Mouse (Mus musculus): ENCODE measurements at regions not wholly inside any gene's neighbourhood (a gene's known extent, or its start where the extent isn't known, plus 50 kb on each side); places are given as distances from the start of the nearest gene placed in this dataset.

- Histone ChIP-seq H3K4me3 (ENCODE audit: low read length) (no peak overlapping the region), H3K27me3 (ENCODE audit: insufficient read depth, low read length) (no peaks in the 10 kb centered on the region), H3K36me3 (ENCODE audit: insufficient read depth, low read length) (no peaks in the 10 kb centered on the region), H3K9me3 (ENCODE audit: low read length) (0 out of 2 replicates have a peak, but pooled peaks cover 5% of the 10 kb centered on the region), H3K27ac (no peak overlapping the region), H3K4me1 (ENCODE audit: insufficient read depth, low read length) (no peaks in the 10 kb centered on the region), H3K4me2 (ENCODE audit: low read depth, low read length) (no peak overlapping the region), H3K9ac (replicated peaks; ENCODE audit: low read length) (no peak overlapping the region)
- TF ChIP-seq CTCF (IDR thresholded peaks at IDR 0.05; ENCODE audit: low read depth), result no peak
- WGBS, result 80% methylated on average over 7 of the region's 7 CpGs
- no peak for ATAC-seq
- no peak for DNase-seq (ENCODE audit: low spot score)
Observed at GRCm38 (mm10) chr8:49101156-49101555, 257.4 kb upstream of the Tenm3 start.

- Histone ChIP-seq H3K27ac (no peak overlapping the region), H3K36me3 (ENCODE audit: insufficient read depth, low read length) (no peaks in the 10 kb centered on the region), H3K4me1 (ENCODE audit: insufficient read depth, low read length) (no peaks in the 10 kb centered on the region), H3K4me3 (ENCODE audit: low read length) (no peak overlapping the region), H3K9me3 (ENCODE audit: low read length) (no peaks in the 10 kb centered on the region), H3K4me2 (ENCODE audit: low read depth, low read length) (no peak overlapping the region), H3K9ac (replicated peaks; ENCODE audit: low read length) (no peak overlapping the region), H3K27me3 (ENCODE audit: insufficient read depth, low read length) (no peaks in the 10 kb centered on the region)
- WGBS, result 81% methylated on average over 6 of the region's 6 CpGs
- DNase-seq (ENCODE audit: low spot score), result peak; percentile 31
- peak; percentile 32; the same call in 1 of the 2 replicates for TF ChIP-seq CTCF (IDR thresholded peaks at IDR 0.05; ENCODE audit: low read depth)
- ATAC-seq, result no peak
Observed at GRCm38 (mm10) chr8:49084191-49084875, 240.6 kb upstream of the Tenm3 start.

- no peak for TF ChIP-seq CTCF (IDR thresholded peaks at IDR 0.05; ENCODE audit: low read depth)
- ATAC-seq (no peak), DNase-seq (ENCODE audit: low spot score) (no peak)
- H3K4me2 ChIP-seq (ENCODE audit: low read depth, low read length), result no peak overlapping the region
- H3K9ac ChIP-seq (replicated peaks; ENCODE audit: low read length), result no peak overlapping the region
- no peak overlapping the region for H3K4me3 ChIP-seq (ENCODE audit: low read length)
- no peaks in the 10 kb centered on the region for H3K27me3 ChIP-seq (ENCODE audit: insufficient read depth, low read length)
- 58% methylated on average over 5 of the region's 5 CpGs for WGBS
- H3K4me1 ChIP-seq (ENCODE audit: insufficient read depth, low read length), result no peaks in the 10 kb centered on the region
- no peak overlapping the region for H3K27ac ChIP-seq
- H3K9me3 ChIP-seq (ENCODE audit: low read length), result no peaks in the 10 kb centered on the region
- no peaks in the 10 kb centered on the region for H3K36me3 ChIP-seq (ENCODE audit: insufficient read depth, low read length)
Observed at GRCm38 (mm10) chr8:49069451-49069850, 225.7 kb upstream of the Tenm3 start.

- Histone ChIP-seq H3K36me3 (ENCODE audit: insufficient read depth, low read length) (no peaks in the 10 kb centered on the region), H3K4me1 (ENCODE audit: insufficient read depth, low read length) (no peaks in the 10 kb centered on the region), H3K27me3 (ENCODE audit: insufficient read depth, low read length) (no peaks in the 10 kb centered on the region), H3K4me3 (ENCODE audit: low read length) (no peak overlapping the region), H3K27ac (no peak overlapping the region), H3K4me2 (ENCODE audit: low read depth, low read length) (no peak overlapping the region), H3K9ac (replicated peaks; ENCODE audit: low read length) (no peak overlapping the region), H3K9me3 (ENCODE audit: low read length) (no peaks in the 10 kb centered on the region)
- ATAC-seq (no peak), DNase-seq (ENCODE audit: low spot score) (no peak)
- TF ChIP-seq CTCF (IDR thresholded peaks at IDR 0.05; ENCODE audit: low read depth), result no peak
- 61% methylated on average over 3 of the region's 3 CpGs for WGBS
Observed at GRCm38 (mm10) chr8:49063256-49063655, 219.5 kb upstream of the Tenm3 start.

- Histone ChIP-seq H3K9me3 (ENCODE audit: low read length) (no peaks in the 10 kb centered on the region), H3K36me3 (ENCODE audit: insufficient read depth, low read length) (no peaks in the 10 kb centered on the region), H3K9ac (replicated peaks; ENCODE audit: low read length) (no peak overlapping the region), H3K27me3 (ENCODE audit: insufficient read depth, low read length) (no peaks in the 10 kb centered on the region), H3K4me2 (ENCODE audit: low read depth, low read length) (no peak overlapping the region), H3K27ac (no peak overlapping the region), H3K4me3 (ENCODE audit: low read length) (no peak overlapping the region), H3K4me1 (ENCODE audit: insufficient read depth, low read length) (no peaks in the 10 kb centered on the region)
- TF ChIP-seq CTCF (IDR thresholded peaks at IDR 0.05; ENCODE audit: low read depth), result no peak
- DNase-seq (ENCODE audit: low spot score) (no peak), ATAC-seq (no peak)
- WGBS, result 75% methylated on average over 6 of the region's 6 CpGs
Observed at GRCm38 (mm10) chr8:49043236-49043635, 199.5 kb upstream of the Tenm3 start.

GRCm38 (mm10) chr8:49035970-49036700, 192.4 kb upstream of the Tenm3 start:
- Histone ChIP-seq H3K27ac (no peak overlapping the region), H3K9ac (replicated peaks; ENCODE audit: low read length) (no peak overlapping the region), H3K27me3 (ENCODE audit: insufficient read depth, low read length) (no peaks in the 10 kb centered on the region), H3K4me3 (ENCODE audit: low read length) (no peak overlapping the region), H3K9me3 (ENCODE audit: low read length) (no peaks in the 10 kb centered on the region), H3K36me3 (ENCODE audit: insufficient read depth, low read length) (no peaks in the 10 kb centered on the region), H3K4me1 (ENCODE audit: insufficient read depth, low read length) (no peaks in the 10 kb centered on the region), H3K4me2 (ENCODE audit: low read depth, low read length) (no peak overlapping the region)
- DNase-seq (ENCODE audit: low spot score) (no peak), ATAC-seq (no peak)
- WGBS, result 73% methylated on average over 5 of the region's 5 CpGs
- no peak for TF ChIP-seq CTCF (IDR thresholded peaks at IDR 0.05; ENCODE audit: low read depth)

GRCm38 (mm10) chr8:49035519-49035918, 191.8 kb upstream of the Tenm3 start:
- Histone ChIP-seq H3K4me2 (ENCODE audit: low read depth, low read length) (no peak overlapping the region), H3K4me3 (ENCODE audit: low read length) (no peak overlapping the region), H3K9ac (replicated peaks; ENCODE audit: low read length) (no peak overlapping the region), H3K27me3 (ENCODE audit: insufficient read depth, low read length) (no peaks in the 10 kb centered on the region), H3K4me1 (ENCODE audit: insufficient read depth, low read length) (no peaks in the 10 kb centered on the region), H3K36me3 (ENCODE audit: insufficient read depth, low read length) (no peaks in the 10 kb centered on the region), H3K9me3 (ENCODE audit: low read length) (no peaks in the 10 kb centered on the region), H3K27ac (no peak overlapping the region)
- DNase-seq (ENCODE audit: low spot score) (peak; percentile 65), ATAC-seq (no peak)
- peak; percentile 54 for TF ChIP-seq CTCF (IDR thresholded peaks at IDR 0.05; ENCODE audit: low read depth)
- WGBS, result 32% methylated on average over 8 of the region's 8 CpGs
